Mouse (Mus musculus) telencephalon, adult 2 months (tissue): Measurements from ENCODE around the gene Schip1.

ENCODE experiments used
- DNase-seq: peaks from one replicate; pipeline ENCODE4 v3.0.0-alpha.2; 2011; ENCODE audit warnings: low read depth, low spot score

Gene Schip1

GRCm38 (mm10) chr3:68270246-68270645 is 205.6 kb downstream of the Schip1 start:
- no peak for DNase-seq

- no peak for DNase-seq
Measured at GRCm38 (mm10) chr3:68271457-68271856, 206.9 kb downstream of the Schip1 start.

- DNase-seq = no peak
Measured at GRCm38 (mm10) chr3:68271881-68272280, 207.3 kb downstream of the Schip1 start.

GRCm38 (mm10) chr3:68282844-68283594 is 218.4 kb downstream of the Schip1 start:
- DNase-seq = no peak

- peak; percentile 32 for DNase-seq
Measured at GRCm38 (mm10) chr3:68283595-68283991, 219.0 kb downstream of the Schip1 start.

- DNase-seq = no peak
Measured at GRCm38 (mm10) chr3:68284500-68284899, 219.9 kb downstream of the Schip1 start.

GRCm38 (mm10) chr3:68296752-68297151 is 232.2 kb downstream of the Schip1 start:
- peak; percentile 16 for DNase-seq

- DNase-seq = no peak
Measured at GRCm38 (mm10) chr3:68305647-68306046, 241.0 kb downstream of the Schip1 start.

- no peak for DNase-seq
Measured at GRCm38 (mm10) chr3:68306726-68307125, 242.1 kb downstream of the Schip1 start.

GRCm38 (mm10) chr3:68325575-68325974 is 261.0 kb downstream of the Schip1 start:
- DNase-seq = no peak

GRCm38 (mm10) chr3:68332515-68332914 is 267.9 kb downstream of the Schip1 start:
- no peak for DNase-seq

GRCm38 (mm10) chr3:68335501-68335900 is 270.9 kb downstream of the Schip1 start:
- DNase-seq = no peak

- no peak for DNase-seq
Measured at GRCm38 (mm10) chr3:68350624-68351023, 286.0 kb downstream of the Schip1 start.

- DNase-seq = no peak
Measured at GRCm38 (mm10) chr3:68351461-68351860, 286.9 kb downstream of the Schip1 start.

- DNase-seq = no peak
Measured at GRCm38 (mm10) chr3:68352961-68353360, 288.4 kb downstream of the Schip1 start.

- no peak for DNase-seq
Measured at GRCm38 (mm10) chr3:68353492-68353891, 288.9 kb downstream of the Schip1 start.

GRCm38 (mm10) chr3:68356516-68356915 is 291.9 kb downstream of the Schip1 start:
- no peak for DNase-seq

GRCm38 (mm10) chr3:68368029-68368428 is 303.4 kb downstream of the Schip1 start:
- peak; percentile 68 for DNase-seq

- no peak for DNase-seq
Measured at GRCm38 (mm10) chr3:68372925-68373324, 308.3 kb downstream of the Schip1 start.

- DNase-seq = peak; percentile 23
Measured at GRCm38 (mm10) chr3:68375100-68375508, 310.5 kb downstream of the Schip1 start.

GRCm38 (mm10) chr3:68377452-68378198 is 313.0 kb downstream of the Schip1 start:
- no peak for DNase-seq

GRCm38 (mm10) chr3:68378799-68379198 is 314.2 kb downstream of the Schip1 start:
- DNase-seq = no peak

GRCm38 (mm10) chr3:68379242-68379641 is 314.6 kb downstream of the Schip1 start:
- DNase-seq = no peak
